9 mouse cellular contexts compared by ENCODE assay signal in the genomic region with DNA sequence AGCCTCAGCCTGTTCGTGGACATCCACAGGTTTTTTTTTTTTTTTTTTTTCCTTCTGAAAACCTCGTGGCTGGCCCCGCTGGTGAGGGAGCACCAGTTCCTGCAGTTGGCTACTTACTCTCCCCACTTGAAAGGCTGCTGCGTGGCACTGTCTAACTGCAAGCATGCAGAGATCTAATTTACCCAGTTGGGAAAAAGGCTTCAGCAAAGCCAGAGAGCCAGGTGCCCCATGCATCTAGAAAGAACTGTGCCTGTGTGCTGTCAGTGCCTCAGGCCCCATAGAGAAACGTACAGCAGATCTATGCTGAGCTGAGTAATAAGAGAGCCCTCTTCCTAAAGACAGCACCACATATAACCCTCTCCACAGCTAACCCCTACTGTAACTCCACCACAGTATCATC. TPM values are rescaled to one million over a fixed set of nuclear protein-coding genes. Genes with fewer than 3 reads are reported as not detected.
DNase-seq lines count a peak whose midpoint lies in the region; ATAC-seq and TF ChIP-seq lines count a peak whose summit lies in the region.
"Had no signal": no experiment of that assay in that cellular context is flagged by ENCODE, and none has a peak within 500 bp of the region (broad histone marks: within the 10 kb centered on the region; RNA-seq: fewer than 3 reads in every experiment).

No protein-coding gene starts in this region.

- peaks cover 30% of the 10 kb centered on the region for H3K4me1 ChIP-seq in liver, adult 2 months (ENCODE audit: control insufficient read depth, insufficient read depth, low read length)
- peaks cover 48% of the 10 kb centered on the region for H3K4me1 ChIP-seq in limb, embryonic 12.5 days (replicated peaks)
- peaks cover 40% of the 10 kb centered on the region for H3K4me1 ChIP-seq in neural tube, embryonic 12.5 days

- H3K4me2 ChIP-seq in limb, embryonic 12.5 days = peak overlapping the region; percentile 67
- H3K4me2 ChIP-seq in neural tube, embryonic 12.5 days (replicated peaks) = peak overlapping the region; percentile 74

- H3K27me3 ChIP-seq in liver, adult 2 months (ENCODE audit: control insufficient read depth, insufficient read depth, low read length) = no peaks in the 10 kb centered on the region
- H3K27me3 ChIP-seq in limb, embryonic 12.5 days = 0 out of 2 replicates have a peak, but pooled peaks cover 14% of the 10 kb centered on the region
- no peaks in the 10 kb centered on the region for H3K27me3 ChIP-seq in neural tube, embryonic 12.5 days (replicated peaks)

- H3K9me3 ChIP-seq in limb, embryonic 12.5 days = no peaks in the 10 kb centered on the region
- H3K9me3 ChIP-seq in neural tube, embryonic 12.5 days = no peaks in the 10 kb centered on the region

- peak overlapping the region; percentile 6 for H3K27ac ChIP-seq in liver, adult 2 months (replicated peaks; ENCODE audit: insufficient read depth, low read depth, low read length)
- peak overlapping the region; percentile 74; the same call in 1 of the 2 replicates for H3K27ac ChIP-seq in limb, embryonic 12.5 days
- peak overlapping the region; percentile 12; the same call in 1 of the 2 replicates for H3K27ac ChIP-seq in neural tube, embryonic 12.5 days

- H3K79me2 ChIP-seq in liver, adult 2 months (ENCODE audit: control insufficient read depth, insufficient read depth, low read length) = peaks cover 18% of the 10 kb centered on the region; the same call in 1 of the 2 replicates

- peaks cover 14% of the 10 kb centered on the region for H3K36me3 ChIP-seq in liver, adult 2 months (ENCODE audit: control insufficient read depth, insufficient read depth, low read length)
- no peaks in the 10 kb centered on the region for H3K36me3 ChIP-seq in limb, embryonic 12.5 days
- H3K36me3 ChIP-seq in neural tube, embryonic 12.5 days = no peaks in the 10 kb centered on the region

- 0 out of 2 replicates have a peak, but pooled peaks have one; percentile 18 for ATAC-seq in frontal cortex, adult (ENCODE audit: low TSS enrichment)
- ATAC-seq in limb, embryonic 12.5 days (ENCODE audit: insufficient number of reproducible peaks, insufficient read depth, low FRiP score, low TSS enrichment, low read depth) = no peak
- ATAC-seq in neural tube, embryonic 12.5 days (ENCODE audit: low FRiP score, low read depth) = peak; percentile 42

- no peak for DNase-seq in frontal cortex, postnatal 25 days (ENCODE audit: low spot score in 2 of 2)
- DNase-seq in liver, adult 2 months (ENCODE audit: extremely low read depth, low read depth, low spot score) = peak; percentile 18
- DNase-seq in liver = no peak
- DNase-seq in Muller cell, postnatal 12 days (ENCODE audit: inconsistent ontology term) = no peak
- no peak for DNase-seq in thymus, postnatal 36 days
- DNase-seq: cerebellum, adult 9-11 months had no signal

- no peak for TF ChIP-seq CTCF in liver, adult 2 months (IDR thresholded peaks at IDR 0.05; ENCODE audit: low read depth, low read length)

- peak overlapping the region; percentile 15; the same call in 1 of the 2 replicates for H3K4me3 ChIP-seq in liver, adult 2 months (ENCODE audit: insufficient read depth, low read depth, low read length)
- no peak overlapping the region for H3K4me3 ChIP-seq in limb, embryonic 12.5 days (replicated peaks)
- no peak overlapping the region for H3K4me3 ChIP-seq in neural tube, embryonic 12.5 days

- TF ChIP-seq POLR2A in liver, adult 2 months (IDR thresholded peaks at IDR 0.05; ENCODE audit: extremely low read depth, insufficient read depth, low read length) = no peak

- peak overlapping the region; percentile 10 for H3K9ac ChIP-seq in liver, adult 2 months (ENCODE audit: low read depth, low read length)
- no peak overlapping the region for H3K9ac ChIP-seq in limb, embryonic 12.5 days (replicated peaks)
- no peak overlapping the region for H3K9ac ChIP-seq in neural tube, embryonic 12.5 days

- 7% methylated on average over 5 of the region's 5 CpGs for WGBS in liver, adult 2 months
- 7% methylated on average over 5 of the region's 5 CpGs for WGBS in limb, embryonic 12.5 days
- 14% methylated on average over 5 of the region's 5 CpGs for WGBS in neural tube, embryonic 12.5 days

RNA-seq across cellular contexts. Expression of a gene that starts 0.5 kb away (rescaled TPM):
- 71.1 and 83.3 TPM in 2 replicates for total RNA-seq in liver, adult 2 months (2014; rRNA removed)
- polyA plus RNA-seq in liver, adult 2 months (2012; rRNA removed) = 53.7 and 61.3 TPM in 2 replicates
- 4.0 and 4.4 TPM in 2 replicates for polyA plus RNA-seq in limb, embryonic 12.5 days (2016; fragmentation: Nextera tagmentation; extraction: Ambion mirVana)
- polyA plus RNA-seq in neural tube, embryonic 12.5 days (2016; fragmentation: Nextera tagmentation; extraction: Ambion mirVana) = 31.0 and 35.5 TPM in 2 replicates

RNA-seq across cellular contexts. Expression of a gene that starts 1.0 kb away (rescaled TPM):
- 11.3 and 16.9 TPM in 2 replicates for total RNA-seq in liver, adult 2 months (2014; rRNA removed)
- polyA plus RNA-seq in liver, adult 2 months (2012; rRNA removed) = 14.2 and 25.2 TPM in 2 replicates
- 3.0 and 3.1 TPM in 2 replicates for polyA plus RNA-seq in limb, embryonic 12.5 days (2016; fragmentation: Nextera tagmentation; extraction: Ambion mirVana)
- 2.0 and 2.2 TPM in 2 replicates for polyA plus RNA-seq in neural tube, embryonic 12.5 days (2016; fragmentation: Nextera tagmentation; extraction: Ambion mirVana)

Comparison
In these comparisons a context has a peak if more than half of its experiments do, and no peak if none do; other contexts are left out.
1. H3K27ac ChIP-seq: peak in every context shown above with its lines; median percentile 74 in limb, embryonic 12.5 days; 12 in neural tube, embryonic 12.5 days; 6 in liver, adult 2 months.